Mouse (Mus musculus) C2C12 (cell line): Measurements from ENCODE around the gene Hes7. TPM values are rescaled to one million over a fixed set of nuclear protein-coding genes. Genes with fewer than 3 reads are reported as not detected.

ENCODE experiments used
- H3K27me3 ChIP-seq: one replicate; pipeline ENCODE4 v1.6.1; 2011; ENCODE audit not compliant: control insufficient read depth, insufficient read depth, insufficient read length
- H3K36me3 ChIP-seq: one replicate; pipeline ENCODE4 v1.6.1; 2011; ENCODE audit not compliant: control insufficient read depth, insufficient read depth
- H3K4me3 ChIP-seq: one replicate; pipeline ENCODE4 v1.5.1; 2011; ENCODE audit warnings: mild to moderate bottlenecking, control low read depth; ENCODE audit not compliant: poor library complexity, insufficient read depth, severe bottlenecking
- H3K79me2 ChIP-seq: one replicate; pipeline ENCODE4 v1.6.1; 2011; ENCODE audit not compliant: control insufficient read depth, insufficient read depth
- H3K79me3 ChIP-seq: one replicate; pipeline ENCODE4 v1.6.1; 2011; ENCODE audit warnings: low read depth, control low read depth
- H3ac ChIP-seq: one replicate; pipeline ENCODE3; 2011; ENCODE audit warnings: low read depth; ENCODE audit not compliant: control insufficient read depth, insufficient read length
- CEBPB ChIP-seq: IDR thresholded peaks from one replicate; pipeline ENCODE4 v1.6.1; 2011; ENCODE audit warnings: low read depth, mild to moderate bottlenecking, control low read depth, moderate library complexity
- CTCF ChIP-seq: IDR thresholded peaks from one replicate; pipeline ENCODE4 v1.5.1; 2011; ENCODE audit not compliant: control insufficient read depth, insufficient read depth, insufficient read length
- FOSL1 ChIP-seq: IDR thresholded peaks from one replicate; pipeline ENCODE4 v1.8.0; 2011; ENCODE audit warnings: mild to moderate bottlenecking, low read length; ENCODE audit not compliant: poor library complexity, insufficient read depth, severe bottlenecking
- MAX ChIP-seq: IDR thresholded peaks from one replicate; pipeline ENCODE4 v1.6.1; 2011; ENCODE audit warnings: mild to moderate bottlenecking, control low read depth
- MYOD1 ChIP-seq: IDR thresholded peaks from one replicate; pipeline ENCODE4 v1.6.1; 2011; ENCODE audit warnings: low read depth; ENCODE audit not compliant: control insufficient read depth, insufficient read length
- MYOG ChIP-seq: IDR thresholded peaks from one replicate; pipeline ENCODE4 v1.6.1; 2011; ENCODE audit not compliant: control insufficient read depth, insufficient read length; ENCODE audit errors: extremely low read depth
- USF1 ChIP-seq: IDR thresholded peaks from one replicate; pipeline ENCODE4 v1.6.1; 2011; ENCODE audit warnings: low read depth, mild to moderate bottlenecking, control low read depth, moderate library complexity
- polyA plus RNA-seq: library from polyadenylated mRNA; unstranded; fragments of >200 nt; fragmentation: generic; extraction: Trizol; gene quantifications from one replicate; pipeline ENCODE4 v1.2.1, GENCODE M21; 2012; ENCODE audit warnings: missing spikeins

Gene Hes7
- polyA plus RNA-seq, 1 experiment, result 0.06 TPM

DNA sequence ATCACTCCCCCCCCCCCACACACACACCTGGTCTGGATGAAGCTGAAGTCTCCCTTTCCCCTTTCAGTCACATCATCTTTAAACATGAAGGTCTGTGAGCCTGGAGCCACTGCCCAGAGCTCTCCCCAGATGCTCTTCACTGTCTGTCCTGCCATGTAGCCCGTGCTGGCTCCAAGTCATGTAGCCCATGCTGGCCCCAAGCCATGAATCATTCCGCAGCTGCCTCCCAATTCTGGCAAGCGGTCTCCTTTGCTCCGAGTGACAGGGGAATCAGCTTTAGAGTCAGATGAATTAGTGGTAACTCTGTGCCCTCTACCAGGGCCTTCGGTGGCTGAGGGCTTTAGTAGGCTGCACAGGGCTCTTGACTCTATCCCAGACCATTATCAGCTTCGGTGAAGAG is 29.5 kb downstream of the Hes7 start:
- Histone ChIP-seq H3K4me3 (no peak overlapping the region), H3K36me3 (no peaks in the 10 kb centered on the region), H3K27me3 (peaks cover 28% of the 10 kb centered on the region), H3K79me2 (no peaks in the 10 kb centered on the region), H3ac (no peak overlapping the region), H3K79me3 (no peaks in the 10 kb centered on the region)
- TF ChIP-seq MAX (no peak), USF1 (no peak), MYOD1 (no peak), MYOG (no peak), FOSL1 (no peak), CTCF (no peak), CEBPB (no peak)

DNA sequence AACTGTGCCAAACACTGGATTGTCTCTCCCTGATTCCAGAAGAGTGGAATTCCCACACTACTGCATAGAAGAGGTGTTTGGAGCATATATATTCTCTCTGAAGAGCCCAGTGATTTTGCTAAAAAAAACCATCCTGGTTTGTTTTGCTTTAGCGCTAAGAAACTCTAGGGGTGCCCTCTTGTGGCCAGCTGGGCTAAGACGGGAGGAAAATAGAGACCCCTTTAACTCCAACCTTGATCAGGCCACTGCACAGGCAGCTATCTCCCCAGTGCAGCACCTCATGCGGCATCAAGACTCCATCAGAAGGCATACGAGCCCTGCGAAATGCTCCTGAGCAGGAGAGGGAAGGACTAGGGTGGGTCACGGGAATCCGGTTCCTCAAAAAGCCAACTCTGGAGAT is 30.2 kb downstream of the Hes7 start:
- no peak for TF ChIP-seq CEBPB
- TF ChIP-seq MYOD1, result no peak
- no peak for TF ChIP-seq USF1
- TF ChIP-seq FOSL1, result no peak
- no peak for TF ChIP-seq MYOG
- no peak for TF ChIP-seq MAX
- no peak for TF ChIP-seq CTCF
- no peaks in the 10 kb centered on the region for H3K79me3 ChIP-seq
- H3ac ChIP-seq, result no peak overlapping the region
- no peaks in the 10 kb centered on the region for H3K79me2 ChIP-seq
- H3K4me3 ChIP-seq, result no peak overlapping the region
- no peaks in the 10 kb centered on the region for H3K36me3 ChIP-seq
- H3K27me3 ChIP-seq, result peaks cover 28% of the 10 kb centered on the region

DNA sequence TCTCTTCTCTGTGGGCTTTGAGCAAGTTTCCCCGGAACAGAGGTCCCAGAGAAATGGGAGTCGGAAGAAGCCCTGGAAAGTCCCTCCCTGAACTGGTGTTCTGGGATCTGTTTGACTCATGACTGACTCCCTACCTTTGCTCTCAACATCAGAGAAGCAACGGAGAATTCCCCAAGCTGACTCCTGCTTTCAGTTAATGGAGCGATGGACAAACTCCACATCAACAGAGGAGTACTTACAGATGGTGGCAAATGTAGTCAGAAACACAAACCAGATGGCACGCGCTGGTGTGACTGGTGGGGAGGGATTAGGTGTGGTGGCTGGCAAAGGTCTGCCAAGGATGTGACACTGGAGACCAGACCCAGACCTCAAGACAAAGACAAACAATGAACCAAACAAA is 30.8 kb downstream of the Hes7 start:
- Histone ChIP-seq H3ac (no peak overlapping the region), H3K79me3 (no peaks in the 10 kb centered on the region), H3K36me3 (no peaks in the 10 kb centered on the region), H3K4me3 (no peak overlapping the region), H3K79me2 (no peaks in the 10 kb centered on the region), H3K27me3 (peaks cover 28% of the 10 kb centered on the region)
- TF ChIP-seq USF1 (no peak), MYOD1 (no peak), CTCF (no peak), MYOG (no peak), FOSL1 (no peak), CEBPB (no peak), MAX (no peak)

DNA sequence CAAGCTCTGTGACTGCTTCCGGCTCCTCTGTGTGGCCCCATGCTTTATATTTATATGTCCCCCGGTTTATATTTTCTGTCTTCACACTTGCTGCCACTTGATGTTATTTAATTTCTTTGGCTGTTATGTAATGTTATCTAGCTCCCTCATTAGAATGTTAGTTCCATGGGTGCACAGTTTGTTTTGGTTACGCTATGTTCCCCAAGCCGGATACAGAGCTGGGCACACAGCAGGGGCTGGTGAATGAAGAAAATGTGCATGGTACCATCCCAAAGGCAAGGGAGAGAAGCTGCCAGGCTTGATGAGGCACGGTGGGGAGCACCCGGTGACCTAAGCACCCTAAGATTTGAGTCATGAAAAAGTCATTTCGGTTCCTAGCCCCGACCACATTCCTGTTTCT is 33.6 kb downstream of the Hes7 start:
- no peaks in the 10 kb centered on the region for H3K79me2 ChIP-seq
- no peak overlapping the region for H3ac ChIP-seq
- H3K4me3 ChIP-seq, result no peak overlapping the region
- no peak for TF ChIP-seq CEBPB
- no peak for TF ChIP-seq CTCF
- no peak for TF ChIP-seq USF1
- TF ChIP-seq MYOD1, result no peak
- TF ChIP-seq FOSL1, result no peak
- no peak for TF ChIP-seq MAX
- TF ChIP-seq MYOG, result no peak
- no peaks in the 10 kb centered on the region for H3K36me3 ChIP-seq
- peaks cover 34% of the 10 kb centered on the region for H3K27me3 ChIP-seq
- no peaks in the 10 kb centered on the region for H3K79me3 ChIP-seq

DNA sequence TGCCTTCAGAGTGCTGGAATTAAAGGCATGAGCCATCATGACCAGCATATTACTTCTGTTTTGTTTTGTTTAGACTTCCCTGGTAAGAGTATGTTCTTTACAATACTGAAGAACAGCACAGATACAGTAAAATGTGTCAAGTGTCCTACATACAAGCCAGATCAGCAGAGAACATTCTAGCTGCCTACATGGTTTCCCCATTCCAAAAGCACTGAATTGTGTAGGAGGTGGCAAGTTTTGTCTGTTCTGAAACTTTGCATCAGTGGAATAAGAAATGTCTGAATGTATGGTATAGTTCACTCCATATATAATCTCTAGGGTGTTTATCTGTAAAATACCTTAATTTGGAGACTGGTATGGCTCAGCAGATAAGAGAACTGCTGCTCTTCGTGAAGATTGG is 35.1 kb downstream of the Hes7 start:
- Histone ChIP-seq H3K27me3 (peaks cover 32% of the 10 kb centered on the region), H3K79me3 (no peaks in the 10 kb centered on the region), H3ac (no peak overlapping the region), H3K4me3 (no peak overlapping the region), H3K79me2 (no peaks in the 10 kb centered on the region), H3K36me3 (no peaks in the 10 kb centered on the region)
- TF ChIP-seq FOSL1, result no peak
- no peak for TF ChIP-seq CTCF
- TF ChIP-seq MAX, result no peak
- TF ChIP-seq CEBPB, result no peak
- no peak for TF ChIP-seq MYOG
- no peak for TF ChIP-seq MYOD1
- TF ChIP-seq USF1, result no peak

DNA sequence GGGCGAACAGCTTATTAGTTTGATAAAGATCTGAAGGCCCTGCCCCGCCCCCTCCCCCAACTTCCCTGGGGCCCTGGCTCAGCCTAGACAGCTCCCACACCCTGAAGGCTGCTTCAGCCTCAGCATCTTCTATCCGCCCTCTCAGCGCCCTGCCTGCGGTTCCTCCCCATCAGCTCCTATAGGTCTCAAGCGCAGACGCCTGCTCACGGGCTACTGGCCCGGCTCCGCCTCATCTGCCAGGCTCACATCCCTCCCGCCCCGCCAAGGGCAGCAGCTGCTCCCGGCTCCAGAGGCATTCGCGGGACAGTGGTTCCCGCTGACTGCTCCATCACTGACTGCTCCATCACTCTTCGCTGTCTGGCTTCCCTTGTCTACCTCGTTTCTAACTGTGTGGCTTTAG is 36.6 kb downstream of the Hes7 start, which contains the start of gene Alox12b:
Gene Alox12b (plus strand): TSS at position 190 of the 400 bp plus-strand sequence.
- Histone ChIP-seq H3K36me3 (no peaks in the 10 kb centered on the region), H3K79me3 (no peaks in the 10 kb centered on the region), H3K4me3 (no peak within 1 kb of the TSS), H3ac (no peak within 1 kb of the TSS), H3K27me3 (peaks cover 36% of the 10 kb centered on the region), H3K79me2 (no peaks in the 10 kb centered on the region)
- TF ChIP-seq MYOG (no peak), FOSL1 (no peak), MAX (no peak), CTCF (no peak), MYOD1 (no peak), CEBPB (no peak)

DNA sequence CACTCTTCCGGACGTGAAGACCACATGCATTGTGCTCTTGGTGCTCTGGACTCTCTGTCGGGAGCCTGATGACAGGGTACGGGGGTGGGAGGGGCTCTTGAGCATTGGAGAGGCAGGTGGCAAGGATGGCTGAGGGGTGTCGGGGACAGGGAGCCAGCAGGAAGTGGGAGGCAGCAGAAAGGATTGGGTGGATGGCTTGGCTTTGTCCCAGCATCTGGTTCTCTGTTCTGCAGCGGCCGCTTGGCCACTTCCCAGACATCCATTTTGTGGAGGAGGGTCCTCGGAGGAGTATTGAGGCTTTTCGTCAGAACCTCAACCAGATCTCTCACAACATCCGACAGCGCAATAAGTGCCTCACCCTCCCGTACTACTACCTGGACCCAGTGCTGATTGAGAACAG is 49.1 kb downstream of the Hes7 start:
- H3K4me3 ChIP-seq, result no peak overlapping the region
- H3K36me3 ChIP-seq, result no peaks in the 10 kb centered on the region
- no peaks in the 10 kb centered on the region for H3K79me3 ChIP-seq
- peaks cover 39% of the 10 kb centered on the region for H3K27me3 ChIP-seq
- H3K79me2 ChIP-seq, result no peaks in the 10 kb centered on the region
- TF ChIP-seq FOSL1 (no peak), CTCF (no peak), MYOG (no peak), MAX (no peak), USF1 (no peak), MYOD1 (no peak), CEBPB (no peak)
- H3ac ChIP-seq, result no peak overlapping the region
